Mouse (Mus musculus) C2C12 (cell line): ENCODE measurements at regions not wholly inside any gene's neighbourhood (a gene's known extent, or its start where the extent isn't known, plus 50 kb on each side); places are given as distances from the start of the nearest gene placed in this dataset.

Experiments
- CTCF ChIP-seq: IDR thresholded peaks from one replicate; pipeline ENCODE4 v1.5.1; 2011; ENCODE audit not compliant: control insufficient read depth, insufficient read depth, insufficient read length
- USF1 ChIP-seq: IDR thresholded peaks from one replicate; pipeline ENCODE4 v1.6.1; 2011; ENCODE audit warnings: low read depth, mild to moderate bottlenecking, control low read depth, moderate library complexity

DNA sequence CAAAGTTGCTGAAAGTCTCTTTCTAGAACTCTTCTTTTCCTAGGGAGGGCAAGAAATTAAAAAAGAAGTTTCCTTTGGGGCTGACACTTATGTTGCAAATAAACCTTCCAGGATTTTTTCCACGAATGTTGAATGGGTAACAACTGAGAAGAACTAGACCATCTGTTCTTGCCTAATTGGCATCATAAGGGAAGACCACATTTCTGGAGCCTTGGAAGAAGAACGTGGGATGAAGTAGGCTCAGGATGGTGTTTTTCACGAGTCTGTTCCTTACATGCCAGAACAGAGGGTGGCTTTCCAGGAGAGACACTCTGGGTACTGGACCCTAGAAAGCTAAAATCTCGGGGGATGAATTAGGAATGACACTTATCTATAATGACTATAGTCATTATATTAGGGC is 314.1 kb downstream of the Cog6 start:
- no peak for TF ChIP-seq CTCF
- TF ChIP-seq USF1: no peak
